Mouse (Mus musculus) activated CD4-positive, CD25-positive, alpha-beta regulatory T cell, adult 4 months (primary cell): Measurements from ENCODE around the gene Usp21. TPM values are rescaled to one million over a fixed set of nuclear protein-coding genes. Genes with fewer than 3 reads are reported as not detected.
"Not testable (repeated sequence)": the region's sequence is repeated elsewhere in the genome, so short reads cannot be mapped to it uniquely, and the experiment has no call there.

Experiments
- ATAC-seq: one replicate; pipeline ENCODE4 v1.8.0; 2017
- polyA plus RNA-seq, 2 experiments: library from polyadenylated mRNA; unstranded; fragments of 100-300 nt; shearing (Covaris generic); gene quantifications; one replicate each; pipeline ENCODE4 v1.2.1; 2017

Usp21 gene
- polyA plus RNA-seq, 2 experiments from 2014 or later: 11.8 to 19.8 TPM

GRCm38 (mm10) chr1:171263666-171264461 is 23.9 kb downstream of the Usp21 start:
- no peak for ATAC-seq

GRCm38 (mm10) chr1:171263185-171263611 is 24.6 kb downstream of the Usp21 start:
- no peak for ATAC-seq

DNA sequence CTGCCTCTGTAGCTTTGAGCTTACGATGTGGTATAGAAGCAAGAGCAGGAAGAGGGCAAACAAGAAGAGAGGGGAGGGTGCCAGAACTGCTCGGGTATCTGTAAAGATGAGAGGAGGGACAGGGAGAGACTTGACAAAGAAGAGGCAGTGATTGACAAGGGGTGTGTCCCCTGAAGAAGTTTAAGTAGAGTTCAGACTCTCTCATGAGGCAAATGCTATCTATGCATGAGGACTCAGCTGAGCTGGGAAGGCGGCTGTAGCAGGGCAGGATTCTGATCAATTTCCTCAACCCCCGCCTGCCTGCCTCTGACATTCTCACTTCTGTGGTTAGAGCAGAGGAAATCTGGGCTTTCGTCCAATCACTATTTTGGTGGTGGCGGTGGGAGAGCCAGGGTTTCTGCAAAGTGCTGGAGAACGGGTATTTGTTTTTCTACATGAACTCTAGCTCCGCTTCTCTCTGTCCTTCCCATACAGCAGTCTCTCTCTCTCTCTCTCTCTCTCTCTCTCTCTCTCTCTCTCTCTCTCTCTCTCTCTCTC is 25.1 kb downstream of the Usp21 start:
- ATAC-seq: peak; percentile 64

GRCm38 (mm10) chr1:171260316-171260715 is 27.5 kb downstream of the Usp21 start:
- no peak for ATAC-seq

- ATAC-seq: no peak
These were observed 28.9 kb downstream of the Usp21 start for GRCm38 (mm10) chr1:171258921-171259320.

DNA sequence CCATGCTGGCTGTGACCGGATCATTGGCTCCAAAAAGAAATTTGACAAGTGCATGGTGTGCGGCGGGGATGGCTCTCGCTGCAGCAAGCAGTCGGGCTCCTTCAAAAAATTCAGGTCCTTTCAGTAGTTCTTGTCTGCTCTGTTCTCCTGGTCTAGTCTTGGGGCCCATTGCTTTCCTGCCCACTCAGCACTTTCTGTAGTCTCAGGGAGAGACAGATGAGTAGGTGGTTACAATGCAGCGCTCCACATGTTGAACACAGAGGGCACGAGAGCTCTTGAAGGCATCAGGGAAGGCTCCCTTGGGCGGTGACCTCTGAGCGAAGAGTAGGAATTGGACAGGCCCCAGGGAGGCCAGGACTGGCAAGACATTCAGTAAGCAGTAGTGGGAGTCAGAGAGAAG is 30.0 kb downstream of the Usp21 start:
- no peak for ATAC-seq

DNA sequence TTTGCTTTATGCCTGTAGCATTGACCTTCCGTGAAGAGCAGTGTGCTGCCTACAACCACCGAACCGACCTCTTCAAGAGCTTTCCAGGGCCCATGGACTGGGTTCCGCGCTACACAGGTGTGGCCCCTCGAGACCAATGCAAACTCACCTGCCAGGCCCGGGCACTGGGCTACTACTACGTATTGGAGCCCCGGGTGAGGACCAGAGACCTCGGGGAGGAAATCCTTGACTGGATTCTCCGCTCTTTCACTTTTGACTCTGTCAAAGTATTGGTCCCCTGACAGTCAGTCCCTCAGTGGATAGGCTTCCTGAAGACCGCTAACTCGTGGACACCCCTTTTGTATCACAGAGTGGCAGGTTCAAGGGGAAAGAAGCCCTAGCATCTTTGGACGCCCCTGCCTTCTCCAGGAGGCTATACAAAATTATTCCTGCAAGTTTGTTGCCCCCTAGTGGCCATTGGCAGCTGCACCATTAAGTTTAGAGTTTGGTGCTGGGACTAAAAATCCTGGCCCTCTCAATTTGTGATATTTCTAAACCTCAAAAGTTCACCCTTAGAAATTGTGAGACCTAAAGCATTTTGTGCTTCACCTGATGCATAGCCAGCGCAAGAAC is 30.7 kb downstream of the Usp21 start:
- peak; percentile 73 for ATAC-seq

DNA sequence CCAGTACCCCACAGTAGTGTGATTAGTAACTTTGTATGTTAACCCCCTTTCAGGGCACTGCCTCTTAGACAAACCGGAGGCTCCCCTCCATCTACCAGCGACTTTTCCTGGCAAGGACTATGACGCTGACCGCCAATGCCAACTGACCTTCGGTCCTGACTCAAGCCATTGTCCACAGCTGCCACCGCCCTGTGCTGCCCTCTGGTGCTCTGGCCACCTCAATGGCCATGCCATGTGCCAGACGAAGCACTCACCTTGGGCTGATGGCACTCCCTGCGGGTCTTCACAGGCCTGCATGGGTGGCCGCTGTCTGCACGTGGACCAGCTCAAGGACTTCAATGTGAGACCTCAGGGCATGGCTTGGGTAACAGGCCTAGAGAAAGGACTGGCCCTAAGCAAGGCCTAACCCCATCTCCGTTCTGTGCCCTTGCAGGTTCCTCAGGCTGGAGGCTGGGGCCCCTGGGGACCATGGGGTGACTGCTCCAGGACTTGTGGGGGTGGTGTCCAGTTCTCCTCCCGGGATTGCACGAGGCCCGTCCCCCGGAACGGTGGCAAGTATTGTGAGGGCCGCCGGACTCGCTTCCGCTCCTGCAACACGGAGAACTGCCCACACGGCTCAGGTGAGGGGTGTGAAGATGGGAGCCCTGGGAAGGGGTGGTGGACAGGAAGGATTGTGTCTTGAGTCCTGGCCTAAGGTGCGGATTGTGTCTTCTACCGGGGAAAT is 31.5 kb downstream of the Usp21 start:
- no peak for ATAC-seq

- no peak for ATAC-seq
These were observed 35.4 kb downstream of the Usp21 start for GRCm38 (mm10) chr1:171252415-171252814.

GRCm38 (mm10) chr1:171251594-171252324 is 36.0 kb downstream of the Usp21 start:
- ATAC-seq: no peak

DNA sequence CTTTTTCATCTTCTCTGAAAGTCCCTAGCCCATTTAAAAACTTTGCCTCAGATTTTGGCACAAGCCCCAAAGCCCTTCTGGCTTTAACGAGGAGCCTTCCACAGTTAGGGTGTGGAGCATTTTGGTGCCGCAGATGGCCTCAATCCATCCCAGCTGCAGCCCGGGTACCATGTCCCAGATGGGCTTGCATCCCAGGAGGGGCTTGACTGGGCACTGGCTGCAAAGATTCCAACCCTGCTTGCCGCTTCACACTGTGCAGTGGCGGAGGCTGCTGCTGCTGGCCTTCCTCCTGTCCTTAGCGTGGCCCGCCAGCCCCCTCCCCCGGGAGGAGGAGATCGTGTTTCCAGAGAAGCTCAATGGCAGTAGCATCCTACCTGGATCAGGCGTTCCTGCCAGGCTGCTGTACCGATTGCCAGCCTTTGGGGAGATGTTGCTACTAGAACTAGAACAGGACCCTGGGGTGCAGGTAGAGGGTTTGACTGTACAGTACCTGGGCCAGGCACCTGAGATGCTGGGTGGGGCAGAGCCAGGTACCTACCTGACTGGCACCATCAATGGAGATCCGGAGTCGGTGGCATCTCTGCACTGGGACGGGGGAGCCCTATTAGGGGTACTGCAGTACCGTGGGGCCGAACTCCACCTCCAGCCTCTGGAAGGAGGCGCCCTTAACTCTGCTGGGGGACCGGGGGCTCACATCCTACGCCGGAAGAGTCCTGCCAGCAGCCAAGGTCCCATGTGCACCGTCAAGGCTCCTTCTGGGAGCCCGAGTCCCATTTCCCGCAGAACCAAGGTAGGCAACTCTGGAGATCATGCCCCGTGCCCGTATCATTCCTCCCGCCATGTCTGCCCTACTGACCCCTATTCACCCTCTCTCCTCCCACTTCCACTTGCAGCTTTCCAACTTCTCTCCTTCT is 36.9 kb downstream of the Usp21 start, which contains the start of gene Ndufs2:
Gene Ndufs2 (minus strand): TSS at position 709 of the 914 bp plus-strand sequence.
- ATAC-seq: no peak

GRCm38 (mm10) chr1:171249913-171250600 is 37.7 kb downstream of the Usp21 start, which contains the start of gene Adamts4:
TSS of gene Adamts4 (plus strand) at chr1:171250421.
- ATAC-seq: no peak

- ATAC-seq: no peak
These were observed 39.2 kb downstream of the Usp21 start for GRCm38 (mm10) chr1:171248386-171249226.

- no peak for ATAC-seq
These were observed 39.9 kb downstream of the Usp21 start for GRCm38 (mm10) chr1:171247916-171248315.

- no peak for ATAC-seq
These were observed 40.3 kb downstream of the Usp21 start for GRCm38 (mm10) chr1:171247453-171247841.

DNA sequence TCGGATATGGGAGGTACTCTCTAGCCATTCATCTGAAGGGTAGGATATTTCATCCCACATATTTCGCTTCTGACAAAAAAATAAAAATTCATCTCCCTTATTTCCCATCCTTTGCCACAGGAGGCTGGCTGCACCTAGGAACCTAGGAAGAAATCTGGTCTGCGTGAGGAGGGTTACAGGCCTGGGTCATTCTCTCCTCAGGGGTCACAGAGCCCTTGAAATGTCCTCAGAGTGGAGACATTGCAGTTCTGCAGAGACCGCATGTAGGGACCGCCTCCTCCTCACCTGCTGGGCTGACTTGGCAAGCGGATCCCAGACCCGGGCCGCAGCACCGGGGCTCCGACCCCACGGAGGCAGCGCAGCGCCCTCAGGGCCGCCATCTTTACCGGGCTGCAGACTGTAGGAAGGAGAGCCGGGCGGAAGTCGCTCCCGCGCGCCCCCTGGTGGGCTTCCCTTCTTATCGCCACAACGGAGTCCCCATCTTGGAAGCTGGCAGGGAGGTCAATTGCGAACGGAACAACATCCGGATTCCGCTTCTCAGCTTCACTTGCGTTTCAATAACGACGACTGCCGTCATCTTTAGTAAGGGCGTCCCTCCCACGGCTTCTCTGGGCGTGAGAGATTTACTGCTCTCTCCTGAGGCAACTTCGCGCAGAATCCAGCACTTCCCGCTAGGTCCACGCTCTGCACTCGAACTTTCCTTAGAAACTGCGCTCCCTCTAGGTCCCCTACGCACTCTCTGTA is 40.9 kb downstream of the Usp21 start:
- ATAC-seq: peak; percentile 98

GRCm38 (mm10) chr1:171245353-171245752 is 42.4 kb downstream of the Usp21 start:
- ATAC-seq: no peak

DNA sequence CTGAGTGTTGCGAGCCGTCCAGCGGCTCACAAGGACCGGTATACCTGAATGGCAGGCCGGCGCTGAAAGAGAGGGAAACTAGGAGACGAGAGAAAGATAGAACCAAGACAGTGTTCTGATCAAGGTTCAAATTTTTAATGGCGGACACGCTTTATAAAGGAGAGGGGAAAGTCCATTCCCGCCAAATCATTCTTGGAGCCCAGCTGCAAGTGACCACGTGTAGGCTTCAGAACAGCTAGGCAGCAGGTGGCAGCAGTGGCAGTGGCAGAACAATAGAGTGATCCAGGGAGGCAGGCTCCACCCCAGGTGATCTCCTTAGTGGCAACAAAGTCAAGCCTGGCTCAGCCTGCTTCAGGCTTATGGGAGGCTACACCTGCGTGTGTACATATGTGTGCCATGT is 45.8 kb downstream of the Usp21 start:
- ATAC-seq: not testable (repeated sequence)

DNA sequence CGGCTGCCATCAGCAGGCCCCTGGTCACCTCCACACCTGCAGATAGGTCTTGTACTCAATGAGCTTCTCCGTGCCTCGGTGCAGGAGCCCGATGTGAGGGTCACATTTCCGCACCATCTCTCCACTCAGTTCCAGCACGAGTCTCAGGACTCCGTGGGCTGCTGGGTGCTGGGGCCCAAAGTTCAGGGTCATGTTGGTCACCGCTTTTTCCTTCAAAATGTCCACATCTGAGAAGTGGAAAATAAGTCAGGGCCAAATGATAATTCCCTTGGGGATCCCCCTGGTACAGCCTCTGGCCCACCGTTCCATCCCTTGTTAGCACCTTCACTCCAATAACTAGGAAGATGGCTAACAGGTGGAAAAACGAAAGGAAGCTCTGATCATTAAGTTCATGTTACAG is 46.9 kb downstream of the Usp21 start:
- no peak for ATAC-seq
